Mouse (Mus musculus): ENCODE results near the gene Dok5.

- no peak for TF ChIP-seq CTCF (IDR thresholded peaks at IDR 0.05 in 2 of 3, conservative IDR thresholded peaks at IDR 0.05 in 1 of 3; ENCODE audit: control insufficient read depth in 1 of 3, insufficient read depth in 1 of 3, low read depth in 2 of 3, low read length in 3 of 3, poor library complexity in 1 of 3, severe bottlenecking in 1 of 3)
- TF ChIP-seq POLR2A (IDR thresholded peaks at IDR 0.05; ENCODE audit: control insufficient read depth in 1 of 2, insufficient read depth in 1 of 2, low read depth in 1 of 2, low read length in 2 of 2, poor library complexity in 1 of 2): no peak
- TF ChIP-seq ZC3H11A (IDR thresholded peaks at IDR 0.05; ENCODE audit: low read depth, low read length): no peak
- no peak for TF ChIP-seq MAFK (IDR thresholded peaks at IDR 0.05; ENCODE audit: borderline replicate concordance, low read depth, low read length)
- no peak for TF ChIP-seq E2F4 (IDR thresholded peaks at IDR 0.05; ENCODE audit: borderline replicate concordance, low read depth, low read length)
- TF ChIP-seq GATA1 (IDR thresholded peaks at IDR 0.05; ENCODE audit: low read depth, low read length): no peak
- TF ChIP-seq USF1 (IDR thresholded peaks at IDR 0.05; ENCODE audit: low read depth, low read length): no peak
Observed at GRCm38 (mm10) chr2:170926237-170926636, 194.6 kb downstream of the Dok5 start.
